Mouse (Mus musculus): Measurements from ENCODE around the gene Fam160b1. TPM values are rescaled to one million over a fixed set of nuclear protein-coding genes. Genes with fewer than 3 reads are reported as not detected.

The Fam160b1 gene
- polyA plus RNA-seq, 1 experiment from 2014 or later = 20.3 TPM

DNA sequence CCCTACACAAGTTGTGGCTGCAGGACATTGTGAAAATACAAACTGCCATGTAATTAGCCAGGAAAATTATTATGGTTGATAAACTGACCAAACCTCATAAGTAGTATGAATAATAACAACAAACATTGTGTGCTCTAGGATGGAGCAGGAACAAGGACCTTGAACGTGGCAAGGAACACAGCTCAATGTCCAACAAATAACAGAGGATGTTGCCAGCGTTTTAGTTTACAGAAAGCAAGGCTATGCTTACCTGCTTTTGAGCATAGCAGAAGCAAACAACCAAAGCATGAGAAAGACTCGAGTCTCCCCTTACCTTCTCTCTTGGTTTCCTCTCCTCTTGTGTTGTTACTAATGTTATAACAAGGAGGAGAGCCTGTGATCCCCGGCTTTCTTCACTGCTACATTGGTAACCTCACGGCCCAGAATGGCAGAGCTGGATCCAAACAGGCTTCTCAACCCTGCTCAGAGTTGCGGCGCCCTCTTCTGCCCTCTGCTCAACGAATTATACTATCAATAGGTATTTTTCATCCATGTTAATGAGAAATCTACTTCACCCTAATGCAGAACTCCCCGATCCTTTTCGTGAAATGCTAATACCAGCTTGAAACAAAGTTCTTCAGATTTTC is 666 bp upstream of the Fam160b1 start:
- 0 out of 2 replicates have a peak, but pooled peaks have one; percentile 13 for TF ChIP-seq CTCF (IDR thresholded peaks at IDR 0.05; ENCODE audit: low read depth)
- H3K27ac ChIP-seq (ENCODE audit: low read depth) = peak overlapping the region; percentile 97

DNA sequence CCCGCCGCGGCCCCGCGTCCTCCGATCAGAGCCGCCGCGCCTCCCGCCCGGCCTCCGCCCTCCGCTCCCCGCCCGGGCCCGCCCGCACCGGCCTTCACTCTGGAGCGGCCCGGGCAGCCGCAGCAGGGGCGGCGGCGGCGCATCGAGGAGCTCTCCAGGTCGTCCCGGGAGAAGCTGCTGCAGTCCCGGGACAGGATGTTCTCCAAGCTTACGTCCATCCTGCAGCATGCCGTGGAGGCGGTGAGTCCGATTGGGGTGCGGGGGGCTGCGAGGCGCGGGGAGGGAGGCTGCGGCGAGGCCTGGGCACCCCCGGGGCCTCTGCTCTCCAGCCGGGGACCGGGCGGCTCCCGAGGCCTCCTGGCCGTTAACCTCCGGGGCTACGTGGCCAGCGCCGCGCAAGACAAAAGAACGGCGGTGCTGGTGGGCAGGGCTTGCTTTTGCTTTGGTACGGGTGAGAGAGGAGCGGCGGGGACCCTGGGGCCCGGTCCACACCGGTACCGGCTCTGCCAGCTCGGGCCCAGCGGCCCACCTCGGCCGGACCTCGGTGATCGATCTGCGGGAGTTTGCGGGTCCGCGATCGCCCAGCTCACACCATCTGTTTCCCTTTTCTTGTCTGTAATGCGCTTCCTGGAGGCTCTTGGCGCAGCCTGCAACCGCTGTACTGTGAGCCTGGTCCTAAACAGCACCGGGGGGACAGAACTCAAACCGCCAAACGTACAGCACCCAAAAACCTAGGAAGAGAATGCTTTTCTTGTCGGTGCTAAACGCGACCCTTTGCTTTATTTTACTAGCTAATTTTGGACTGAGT is 855 bp downstream of the Fam160b1 start:
- Histone ChIP-seq H3K27ac (ENCODE audit: low read depth) (peak overlapping the region; percentile 97), H3K4me1 (ENCODE audit: insufficient read depth) (peaks cover 39% of the 10 kb centered on the region)
- under 1% methylated on average over 78 of the region's 78 CpGs for WGBS

More for the DNA sequence above, 666 bp upstream of the Fam160b1 start:
- no peaks in the 10 kb centered on the region for H3K27me3 ChIP-seq (ENCODE audit: insufficient read depth, low read length)
- H3K4me1 ChIP-seq (ENCODE audit: insufficient read depth) = peaks cover 36% of the 10 kb centered on the region
- no peak for ATAC-seq (ENCODE audit: insufficient read depth)
- WGBS = 34% methylated on average over 10 of the region's 10 CpGs
- H3K36me3 ChIP-seq (ENCODE audit: insufficient read depth) = no peaks in the 10 kb centered on the region
- peak overlapping the region; percentile 77 for H3K4me2 ChIP-seq
- H3K4me3 ChIP-seq (ENCODE audit: low read depth, low read length) = peak overlapping the region; percentile 98
- peak; percentile 36 for DNase-seq
- H3K9ac ChIP-seq = peak overlapping the region; percentile 53
- no peaks in the 10 kb centered on the region for H3K9me3 ChIP-seq (ENCODE audit: low read depth, low read length)

DNA sequence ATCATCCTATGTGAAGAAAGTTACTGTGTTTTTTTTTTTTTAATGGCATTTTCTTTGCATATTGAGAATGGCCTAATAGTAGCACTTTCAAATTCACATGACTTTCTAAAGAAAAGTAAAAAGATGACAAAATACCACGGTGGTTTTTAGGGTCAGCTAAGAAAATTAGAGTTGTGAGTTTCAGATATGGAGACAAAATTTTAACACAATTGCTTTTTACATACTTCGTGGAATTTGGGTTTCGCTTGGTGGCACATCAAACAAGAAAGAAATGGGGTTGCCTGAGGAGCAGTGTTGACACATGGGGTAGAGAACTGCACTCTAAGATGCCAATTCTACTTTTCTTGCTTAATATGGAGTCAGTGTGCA is 1.4 kb downstream of the Fam160b1 start:
- WGBS = 8% methylated on average over 3 of the region's 3 CpGs
- Histone ChIP-seq H3K4me2 (peak overlapping the region; percentile 77), H3K27me3 (ENCODE audit: insufficient read depth, low read length) (no peaks in the 10 kb centered on the region), H3K36me3 (ENCODE audit: insufficient read depth) (no peaks in the 10 kb centered on the region), H3K9ac (peak overlapping the region; percentile 99), H3K9me3 (ENCODE audit: low read depth, low read length) (no peaks in the 10 kb centered on the region), H3K4me1 (ENCODE audit: insufficient read depth) (peaks cover 39% of the 10 kb centered on the region), H3K27ac (ENCODE audit: low read depth) (peak overlapping the region; percentile 97; the same call in 1 of the 2 replicates), H3K4me3 (ENCODE audit: low read depth, low read length) (peak overlapping the region; percentile 98)
- DNase-seq (peak; percentile 51), ATAC-seq (ENCODE audit: insufficient read depth) (no peak)
- TF ChIP-seq CTCF (IDR thresholded peaks at IDR 0.05; ENCODE audit: low read depth) = no peak

More for the DNA sequence above, 855 bp downstream of the Fam160b1 start:
- Histone ChIP-seq H3K9me3 (ENCODE audit: low read depth, low read length) (no peaks in the 10 kb centered on the region), H3K9ac (peak overlapping the region; percentile 99), H3K4me3 (ENCODE audit: low read depth, low read length) (peak overlapping the region; percentile 98), H3K27me3 (ENCODE audit: insufficient read depth, low read length) (no peaks in the 10 kb centered on the region), H3K4me2 (peak overlapping the region; percentile 77), H3K36me3 (ENCODE audit: insufficient read depth) (no peaks in the 10 kb centered on the region)
- ATAC-seq (ENCODE audit: insufficient read depth) = peak; percentile 72
- TF ChIP-seq CTCF (IDR thresholded peaks at IDR 0.05; ENCODE audit: low read depth) = no peak
- DNase-seq = peak; percentile 70

DNA sequence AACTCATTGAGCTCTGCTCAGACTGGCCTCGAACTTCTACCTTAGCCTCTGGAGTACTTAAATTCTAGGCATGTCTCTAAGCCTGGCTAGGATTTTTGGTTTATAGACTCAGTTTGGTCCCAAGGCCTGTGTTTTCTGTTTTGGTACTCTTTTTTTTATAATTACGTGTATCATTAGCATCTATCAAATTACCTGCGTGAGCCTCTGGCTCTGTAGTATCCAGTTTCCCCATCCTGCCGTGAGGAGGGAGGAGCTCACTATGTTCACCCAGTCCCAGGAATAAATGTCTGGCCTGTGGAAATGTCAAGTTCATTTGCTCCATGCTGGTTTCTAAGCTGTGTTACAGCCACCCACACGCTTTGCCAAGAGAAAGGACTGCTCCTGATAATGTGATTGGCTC is 2.1 kb downstream of the Fam160b1 start:
- 26% methylated on average over 5 of the region's 5 CpGs for WGBS
- Histone ChIP-seq H3K4me3 (ENCODE audit: low read depth, low read length) (peak overlapping the region; percentile 98), H3K36me3 (ENCODE audit: insufficient read depth) (no peaks in the 10 kb centered on the region), H3K9ac (peak overlapping the region; percentile 30), H3K4me1 (ENCODE audit: insufficient read depth) (peaks cover 39% of the 10 kb centered on the region), H3K27ac (ENCODE audit: low read depth) (no peak overlapping the region), H3K27me3 (ENCODE audit: insufficient read depth, low read length) (no peaks in the 10 kb centered on the region), H3K4me2 (peak overlapping the region; percentile 77), H3K9me3 (ENCODE audit: low read depth, low read length) (no peaks in the 10 kb centered on the region)
- peak; percentile 26 for DNase-seq
- no peak for TF ChIP-seq CTCF (IDR thresholded peaks at IDR 0.05; ENCODE audit: low read depth)
- ATAC-seq (ENCODE audit: insufficient read depth) = no peak

DNA sequence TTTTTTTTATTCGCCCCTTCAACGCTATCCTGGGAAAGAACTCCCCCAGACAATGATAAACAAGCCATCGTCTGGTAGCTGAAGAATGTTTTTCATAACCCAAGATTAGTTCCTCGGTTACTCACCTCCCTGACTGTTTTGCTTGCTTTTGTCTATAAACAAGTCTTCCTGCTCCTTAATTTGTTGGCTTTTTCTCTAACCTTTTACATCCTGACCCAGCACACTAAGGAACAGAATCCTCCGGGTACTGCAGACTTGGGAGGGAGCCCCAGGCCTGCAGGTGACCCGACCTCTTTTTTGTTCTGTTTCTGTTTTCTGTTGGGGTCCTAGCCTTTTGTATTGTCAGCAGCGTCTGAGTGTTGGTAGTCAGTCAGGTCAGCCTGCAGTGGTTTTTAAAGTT is 2.6 kb downstream of the Fam160b1 start:
- Histone ChIP-seq H3K4me1 (ENCODE audit: insufficient read depth) (peaks cover 38% of the 10 kb centered on the region), H3K9ac (peak overlapping the region; percentile 30), H3K27me3 (ENCODE audit: insufficient read depth, low read length) (no peaks in the 10 kb centered on the region), H3K4me3 (ENCODE audit: low read depth, low read length) (peak overlapping the region; percentile 98), H3K9me3 (ENCODE audit: low read depth, low read length) (no peaks in the 10 kb centered on the region), H3K36me3 (ENCODE audit: insufficient read depth) (no peaks in the 10 kb centered on the region), H3K27ac (ENCODE audit: low read depth) (no peak overlapping the region), H3K4me2 (peak overlapping the region; percentile 77)
- no peak for DNase-seq
- no peak for TF ChIP-seq CTCF (IDR thresholded peaks at IDR 0.05; ENCODE audit: low read depth)
- 17% methylated on average over 7 of the region's 7 CpGs for WGBS
- ATAC-seq (ENCODE audit: insufficient read depth) = no peak

DNA sequence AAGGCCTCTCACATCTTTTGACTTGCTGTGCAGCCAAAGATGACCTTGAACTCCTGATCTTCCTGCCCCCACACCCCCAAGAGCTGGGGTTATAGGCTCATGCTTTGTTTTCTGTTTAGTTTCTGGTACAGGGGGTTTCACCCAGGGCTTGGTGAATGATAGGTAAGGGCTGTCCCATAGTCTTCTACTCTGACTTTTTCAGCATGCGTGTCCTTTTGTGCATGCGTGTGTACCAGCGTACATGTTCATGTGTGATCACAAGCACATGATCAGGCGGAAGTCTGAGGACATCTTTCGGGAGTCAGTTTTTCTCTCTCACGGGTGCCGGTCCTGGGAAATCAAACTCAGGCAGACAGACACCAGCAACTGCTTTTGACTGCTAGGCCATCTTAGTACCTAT is 3.1 kb downstream of the Fam160b1 start:
- peaks cover 1% of the 10 kb centered on the region for H3K36me3 ChIP-seq (ENCODE audit: insufficient read depth)
- H3K9me3 ChIP-seq (ENCODE audit: low read depth, low read length) = no peaks in the 10 kb centered on the region
- WGBS = 81% methylated on average over 7 of the region's 7 CpGs
- no peak overlapping the region for H3K27ac ChIP-seq (ENCODE audit: low read depth)
- peak overlapping the region; percentile 77 for H3K4me2 ChIP-seq
- peak overlapping the region; percentile 30 for H3K9ac ChIP-seq
- H3K4me1 ChIP-seq (ENCODE audit: insufficient read depth) = peaks cover 33% of the 10 kb centered on the region
- ATAC-seq (ENCODE audit: insufficient read depth) (no peak), DNase-seq (no peak)
- no peaks in the 10 kb centered on the region for H3K27me3 ChIP-seq (ENCODE audit: insufficient read depth, low read length)
- no peak for TF ChIP-seq CTCF (IDR thresholded peaks at IDR 0.05; ENCODE audit: low read depth)
- 0 out of 2 replicates have a peak overlapping the region, but pooled peaks have one; percentile 98 for H3K4me3 ChIP-seq (ENCODE audit: low read depth, low read length)

Data from lung, embryonic 14.5 days (tissue).